ENCODE assay signal across 24 mouse cellular contexts in genomic region chr11:59562336-59562735, GRCm38 (mm10). TPM values are rescaled to one million over a fixed set of nuclear protein-coding genes. Genes with fewer than 3 reads are reported as not detected.
"Had no signal": no experiment of that assay in that cellular context is flagged by ENCODE, and none has a peak within 500 bp of the region (broad histone marks: within the 10 kb centered on the region; RNA-seq: fewer than 3 reads in every experiment).

No protein-coding gene starts in this region.

- H3K4me1 ChIP-seq: neural tube, embryonic 15.5 days; stomach, embryonic 15.5 days had no signal

- H3K4me3 ChIP-seq: neural tube, embryonic 15.5 days; stomach, embryonic 15.5 days had no signal

- H3K36me3 ChIP-seq: neural tube, embryonic 15.5 days; stomach, embryonic 15.5 days had no signal

- H3K9me3 ChIP-seq: neural tube, embryonic 15.5 days; stomach, embryonic 15.5 days had no signal

- H3K4me2 ChIP-seq: neural tube, embryonic 15.5 days; stomach, embryonic 15.5 days had no signal

- DNase-seq: retina, postnatal 1 day; right cerebral cortex, adult 18-20 months; right cerebral cortex, postnatal 14 days; right cerebral cortex, postnatal 25 days; right cerebral cortex, postnatal 4 days; spleen, adult 18-20 months; thymus, adult 18-20 months; thymus, adult 2 months; thymus, postnatal 14 days; thymus, postnatal 25 days; thymus, postnatal 36 days; thymus, postnatal 4 days had no signal

- H3K27me3 ChIP-seq: neural tube, embryonic 15.5 days; stomach, embryonic 15.5 days had no signal

- H3K9ac ChIP-seq: neural tube, embryonic 15.5 days; stomach, embryonic 15.5 days had no signal

- H3K27ac ChIP-seq: neural tube, embryonic 15.5 days; stomach, embryonic 15.5 days; stomach, postnatal 0 days had no signal

RNA-seq across cellular contexts. Expression of gene Olfr222, which starts 13.7 kb away (rescaled TPM):
- total RNA-seq: neutrophil, adult 5-6 weeks had no signal
- polyA plus RNA-seq: neural tube, embryonic 15.5 days; small intestine, adult 2 months; spleen, adult 2 months; stomach, embryonic 14.5 days; stomach, embryonic 15.5 days; stomach, embryonic 16.5 days; stomach, postnatal 0 days; thymus, postnatal 0 days; urinary bladder, adult 2 months had no signal

RNA-seq across cellular contexts. Expression of gene Olfr223, which starts 30.8 kb away (rescaled TPM):
- total RNA-seq: neutrophil, adult 5-6 weeks had no signal
- polyA plus RNA-seq: neural tube, embryonic 14.5 days; neural tube, embryonic 15.5 days; small intestine, adult 2 months; spleen, adult 2 months; stomach, embryonic 14.5 days; stomach, embryonic 15.5 days; stomach, embryonic 16.5 days; stomach, postnatal 0 days; testis, adult 2 months; thymus, adult 2 months; thymus, postnatal 0 days; urinary bladder, adult 2 months had no signal
